Mouse (Mus musculus): ENCODE results near the gene Pdss2. TPM values are rescaled to one million over a fixed set of nuclear protein-coding genes. Genes with fewer than 3 reads are reported as not detected.
A peak's percentile ranks its signal among the peaks of the same experiment; 100 is the strongest.

Pdss2 gene
- total RNA-seq (2012; rRNA removed) = 16.6 and 18.8 TPM in 2 replicates

DNA sequence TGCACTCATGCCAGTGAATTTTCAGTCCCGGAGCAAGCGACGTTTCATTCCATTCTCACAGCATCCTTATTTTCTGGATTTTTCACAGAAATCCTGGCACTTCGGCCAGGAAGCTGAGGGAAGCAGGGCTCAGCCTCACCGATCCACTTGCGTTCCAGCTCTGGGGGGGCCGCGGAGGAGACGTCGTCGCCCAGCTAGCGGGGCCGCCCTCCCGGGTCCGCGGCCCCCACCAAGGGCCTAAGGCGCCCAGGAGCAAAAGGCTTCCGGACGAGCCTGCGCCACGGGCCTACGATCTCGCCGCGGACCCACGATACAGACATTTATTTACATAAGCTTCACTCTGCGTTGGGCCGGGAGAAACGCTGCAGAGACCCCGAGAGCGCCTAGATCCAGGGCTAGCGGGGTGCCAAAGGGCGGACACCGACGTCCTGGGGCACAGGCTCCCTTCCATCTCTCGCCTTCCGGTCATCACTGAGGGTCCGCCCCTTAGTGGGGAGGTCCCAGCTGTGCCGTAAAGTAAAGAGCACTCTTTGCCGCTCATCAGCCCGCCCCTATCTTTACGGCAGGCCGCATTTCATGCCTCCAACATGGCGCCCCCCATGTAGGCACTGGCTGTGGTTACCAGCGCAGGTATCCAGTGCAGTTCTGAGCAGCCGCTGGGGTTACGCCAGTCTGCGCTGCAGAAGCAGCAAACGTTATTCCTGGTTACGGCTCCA lies at the start of gene Pdss2:
Pdss2 (plus strand) TSS at position 577 of the 716 bp plus-strand sequence.
- TF ChIP-seq HCFC1 (IDR thresholded peaks at IDR 0.05; ENCODE audit: borderline replicate concordance, insufficient read depth, low read length) (peak; percentile 77), ZNF384 (IDR thresholded peaks at IDR 0.05; ENCODE audit: low read depth, low read length) (no peak)
- in situ Hi-C loops (cut with MboI; ENCODE audit: low sequenced_read_pairs in 2 of 2, unreplicated experiment in 2 of 2) = no loop called here
- Histone ChIP-seq H3K9ac (ENCODE audit: insufficient read depth, low read depth, low read length, poor library complexity, severe bottlenecking) (peak within 1 kb of the TSS; percentile 92), H3K9me3 (ENCODE audit: control insufficient read depth, insufficient read depth, low read depth, low read length) (no peaks in the 10 kb centered on the region), H3K27ac (ENCODE audit: insufficient read depth, low read depth, low read length, poor library complexity, severe bottlenecking) (peak within 1 kb of the TSS; percentile 66), H3K4me3 (ENCODE audit: insufficient read depth in 1 of 2, low read depth in 1 of 2, low read length in 2 of 2, poor library complexity in 1 of 2, severe bottlenecking in 1 of 2) (peak within 1 kb of the TSS; percentile 87 to 94), H3K4me1 (ENCODE audit: control insufficient read depth in 2 of 2, insufficient read depth in 2 of 2, low read length in 2 of 2, poor library complexity in 1 of 2) (no peaks in the 10 kb centered on the region), H3K36me3 (ENCODE audit: control insufficient read depth, insufficient read depth, low read length, poor library complexity, severe bottlenecking) (no peaks in the 10 kb centered on the region)
- DNase-seq (ENCODE audit: low read depth, low spot score) = peak; percentile 89

DNA sequence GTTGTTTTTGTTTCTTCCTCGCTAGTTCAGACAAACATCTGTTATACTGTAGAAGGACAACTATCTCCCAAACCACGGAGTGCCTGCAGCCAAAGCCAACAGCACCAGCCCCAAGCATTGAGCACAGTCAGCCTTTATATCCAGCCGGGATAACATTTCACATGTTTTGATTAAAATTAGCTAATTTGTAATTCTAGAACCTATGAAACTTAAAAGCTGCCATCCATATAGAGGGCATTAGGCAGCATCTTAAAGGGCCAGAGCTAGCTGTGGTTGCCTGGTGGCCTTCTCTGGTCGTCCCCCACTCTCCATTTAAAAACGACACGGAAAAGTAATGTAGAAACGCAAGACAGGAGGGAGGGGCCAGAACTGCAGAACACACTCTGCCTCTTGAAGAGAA lies 49.2 kb upstream of the Pdss2 start:
- no peak for DNase-seq (ENCODE audit: low read depth, low spot score)
- TF ChIP-seq ZNF384 (IDR thresholded peaks at IDR 0.05; ENCODE audit: low read depth, low read length) (no peak), HCFC1 (IDR thresholded peaks at IDR 0.05; ENCODE audit: borderline replicate concordance, insufficient read depth, low read length) (no peak), MAFK (IDR thresholded peaks at IDR 0.05; ENCODE audit: insufficient read depth, low read depth, low read length) (no peak), CHD2 (IDR thresholded peaks at IDR 0.05; ENCODE audit: low read depth, low read length) (no peak), ZC3H11A (IDR thresholded peaks at IDR 0.05; ENCODE audit: borderline replicate concordance, low read depth, low read length) (no peak)
- no peak overlapping the region for H3K4me3 ChIP-seq (ENCODE audit: insufficient read depth in 1 of 2, low read depth in 1 of 2, low read length in 2 of 2, poor library complexity in 1 of 2, severe bottlenecking in 1 of 2)
- 0 out of 4 replicates have a peak, but pooled peaks cover 0 to 6% of the 10 kb centered on the region in 2 experiments for H3K4me1 ChIP-seq (ENCODE audit: control insufficient read depth in 2 of 2, insufficient read depth in 2 of 2, low read length in 2 of 2, poor library complexity in 1 of 2)
- no peak overlapping the region for H3K9ac ChIP-seq (ENCODE audit: insufficient read depth, low read depth, low read length, poor library complexity, severe bottlenecking)
- no peaks in the 10 kb centered on the region for H3K36me3 ChIP-seq (ENCODE audit: control insufficient read depth, insufficient read depth, low read length, poor library complexity, severe bottlenecking)
- H3K9me3 ChIP-seq (ENCODE audit: control insufficient read depth, insufficient read depth, low read depth, low read length) = no peaks in the 10 kb centered on the region
- in situ Hi-C loops (cut with MboI; ENCODE audit: low sequenced_read_pairs in 2 of 2, unreplicated experiment in 2 of 2) = no loop called here
- no peak overlapping the region for H3K27ac ChIP-seq (ENCODE audit: insufficient read depth, low read depth, low read length, poor library complexity, severe bottlenecking)

DNA sequence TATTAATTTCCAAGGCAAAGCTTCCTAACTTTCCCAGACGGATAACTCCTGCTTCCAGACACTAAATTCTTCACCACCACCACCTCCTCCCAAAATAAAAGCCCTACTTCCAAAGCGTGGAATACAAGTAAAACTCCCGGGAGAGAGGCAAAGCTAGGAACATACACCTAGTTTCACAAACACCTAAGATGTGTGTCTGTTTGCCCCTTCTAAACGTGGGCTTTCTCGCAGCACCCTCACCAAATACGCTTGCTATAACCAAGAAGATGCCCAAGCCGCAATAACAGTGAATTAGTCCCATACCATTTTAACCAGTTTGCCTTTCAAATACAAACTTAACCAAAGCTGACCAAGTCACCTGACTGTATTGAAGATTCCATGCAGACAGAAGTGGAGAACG lies 48.7 kb upstream of the Pdss2 start:
- no peak for DNase-seq (ENCODE audit: low read depth, low spot score)
- 0 out of 4 replicates have a peak, but pooled peaks cover 0 to 6% of the 10 kb centered on the region in 2 experiments for H3K4me1 ChIP-seq (ENCODE audit: control insufficient read depth in 2 of 2, insufficient read depth in 2 of 2, low read length in 2 of 2, poor library complexity in 1 of 2)
- in situ Hi-C loops (cut with MboI; ENCODE audit: low sequenced_read_pairs in 2 of 2, unreplicated experiment in 2 of 2) = no loop called here
- no peak overlapping the region for H3K9ac ChIP-seq (ENCODE audit: insufficient read depth, low read depth, low read length, poor library complexity, severe bottlenecking)
- no peak overlapping the region for H3K27ac ChIP-seq (ENCODE audit: insufficient read depth, low read depth, low read length, poor library complexity, severe bottlenecking)
- peak overlapping the region in 1 of 2 experiments; percentile 83; a peak in 1 of 4 replicates for H3K4me3 ChIP-seq (ENCODE audit: insufficient read depth in 1 of 2, low read depth in 1 of 2, low read length in 2 of 2, poor library complexity in 1 of 2, severe bottlenecking in 1 of 2)
- no peaks in the 10 kb centered on the region for H3K36me3 ChIP-seq (ENCODE audit: control insufficient read depth, insufficient read depth, low read length, poor library complexity, severe bottlenecking)
- TF ChIP-seq CHD2 (IDR thresholded peaks at IDR 0.05; ENCODE audit: low read depth, low read length) (no peak), ZNF384 (IDR thresholded peaks at IDR 0.05; ENCODE audit: low read depth, low read length) (no peak), MAFK (IDR thresholded peaks at IDR 0.05; ENCODE audit: insufficient read depth, low read depth, low read length) (no peak), HCFC1 (IDR thresholded peaks at IDR 0.05; ENCODE audit: borderline replicate concordance, insufficient read depth, low read length) (no peak), ZC3H11A (IDR thresholded peaks at IDR 0.05; ENCODE audit: borderline replicate concordance, low read depth, low read length) (no peak)
- H3K9me3 ChIP-seq (ENCODE audit: control insufficient read depth, insufficient read depth, low read depth, low read length) = no peaks in the 10 kb centered on the region

DNA sequence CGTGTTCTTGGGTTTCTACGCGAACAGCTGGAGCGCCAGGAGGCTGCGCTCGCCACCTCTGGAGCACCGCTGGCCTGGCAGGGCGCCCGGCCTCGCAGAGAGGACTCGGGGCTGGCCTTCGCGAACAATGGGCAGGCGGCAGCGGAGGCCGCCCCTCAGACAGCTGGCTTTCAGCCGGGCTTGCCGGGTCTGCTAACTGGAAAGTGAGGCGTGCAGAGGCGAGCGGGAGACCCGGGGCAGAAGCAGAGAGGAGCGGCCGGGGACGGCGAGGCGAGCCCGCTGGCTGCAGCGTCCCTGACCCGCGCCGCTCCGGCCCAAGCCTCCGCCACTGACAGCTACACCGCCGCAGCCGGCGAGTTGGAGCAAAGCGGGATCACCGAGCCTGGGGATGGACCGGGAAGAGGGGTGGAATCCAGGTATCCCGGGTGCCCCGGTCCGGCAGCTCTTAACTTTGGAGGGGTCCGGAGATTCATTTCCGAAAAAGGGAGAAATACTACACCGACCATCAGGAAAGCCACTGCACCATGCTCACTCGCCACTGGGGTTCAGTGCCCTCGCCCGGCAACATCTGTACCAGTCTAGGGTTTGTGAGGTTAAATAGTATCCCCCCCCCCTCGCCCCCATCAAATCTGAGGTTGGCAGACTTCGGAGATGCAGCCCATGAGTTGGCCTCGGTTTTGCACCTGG lies 48.0 kb upstream of the Pdss2 start:
- no peaks in the 10 kb centered on the region for H3K9me3 ChIP-seq (ENCODE audit: control insufficient read depth, insufficient read depth, low read depth, low read length)
- no peak for DNase-seq (ENCODE audit: low read depth, low spot score)
- peak overlapping the region; percentile 83 to 85 for H3K4me3 ChIP-seq (ENCODE audit: insufficient read depth in 1 of 2, low read depth in 1 of 2, low read length in 2 of 2, poor library complexity in 1 of 2, severe bottlenecking in 1 of 2)
- H3K27ac ChIP-seq (ENCODE audit: insufficient read depth, low read depth, low read length, poor library complexity, severe bottlenecking) = no peak overlapping the region
- TF ChIP-seq ZC3H11A (IDR thresholded peaks at IDR 0.05; ENCODE audit: borderline replicate concordance, low read depth, low read length) (no peak), HCFC1 (IDR thresholded peaks at IDR 0.05; ENCODE audit: borderline replicate concordance, insufficient read depth, low read length) (no peak), MAFK (IDR thresholded peaks at IDR 0.05; ENCODE audit: insufficient read depth, low read depth, low read length) (no peak), ZNF384 (IDR thresholded peaks at IDR 0.05; ENCODE audit: low read depth, low read length) (no peak)
- no peaks in the 10 kb centered on the region for H3K36me3 ChIP-seq (ENCODE audit: control insufficient read depth, insufficient read depth, low read length, poor library complexity, severe bottlenecking)
- H3K9ac ChIP-seq (ENCODE audit: insufficient read depth, low read depth, low read length, poor library complexity, severe bottlenecking) = 0 out of 2 replicates have a peak overlapping the region, but pooled peaks have one; percentile 16
- in situ Hi-C loops (cut with MboI; ENCODE audit: low sequenced_read_pairs in 2 of 2, unreplicated experiment in 2 of 2) = no loop called here
- 0 out of 4 replicates have a peak, but pooled peaks cover 0 to 6% of the 10 kb centered on the region in 2 experiments for H3K4me1 ChIP-seq (ENCODE audit: control insufficient read depth in 2 of 2, insufficient read depth in 2 of 2, low read length in 2 of 2, poor library complexity in 1 of 2)

Data from ES-E14 (cell line).